Mouse (Mus musculus) adrenal gland, adult (tissue): Measurements from ENCODE around the gene Pdyn.

Source experiments
- DNase-seq, 2 experiments: peaks; one replicate each; pipeline ENCODE4 v3.0.0; 2022 to 2023; ENCODE audit warnings: low spot score in 1 of 2; ENCODE audit not compliant: inconsistent age in 2 of 2

The Pdyn gene

GRCm38 (mm10) chr2:129655033-129655432 lies 44.6 kb downstream of the Pdyn start:
- DNase-seq = no peak

- DNase-seq = peak in 1 of 2 experiments; percentile 54
These were observed 45.3 kb downstream of the Pdyn start for GRCm38 (mm10) chr2:129654233-129654950.

GRCm38 (mm10) chr2:129653632-129654031 lies 46.0 kb downstream of the Pdyn start:
- DNase-seq = peak in 1 of 2 experiments; percentile 16

- peak in 1 of 2 experiments; percentile 28 for DNase-seq
These were observed 47.0 kb downstream of the Pdyn start for GRCm38 (mm10) chr2:129652616-129653015.
